Mouse (Mus musculus) activated CD4-positive, CD25-positive, alpha-beta regulatory T cell, adult 9 weeks (primary cell): ENCODE data around the gene Dot1l. TPM values are rescaled to one million over a fixed set of nuclear protein-coding genes. Genes with fewer than 3 reads are reported as not detected.

ENCODE experiments used
- polyA plus RNA-seq: library from polyadenylated mRNA; unstranded; fragments of 100-300 nt; shearing (Covaris generic); gene quantifications from one replicate; pipeline ENCODE4 v1.2.1, GENCODE M21; 2017

Gene Dot1l
- polyA plus RNA-seq = 8.4 TPM

GRCm38 (mm10) chr10:80754594-80755290 is at the start of gene Dot1l:
Dot1l (plus strand) TSS chr10:80755206.

DNA sequence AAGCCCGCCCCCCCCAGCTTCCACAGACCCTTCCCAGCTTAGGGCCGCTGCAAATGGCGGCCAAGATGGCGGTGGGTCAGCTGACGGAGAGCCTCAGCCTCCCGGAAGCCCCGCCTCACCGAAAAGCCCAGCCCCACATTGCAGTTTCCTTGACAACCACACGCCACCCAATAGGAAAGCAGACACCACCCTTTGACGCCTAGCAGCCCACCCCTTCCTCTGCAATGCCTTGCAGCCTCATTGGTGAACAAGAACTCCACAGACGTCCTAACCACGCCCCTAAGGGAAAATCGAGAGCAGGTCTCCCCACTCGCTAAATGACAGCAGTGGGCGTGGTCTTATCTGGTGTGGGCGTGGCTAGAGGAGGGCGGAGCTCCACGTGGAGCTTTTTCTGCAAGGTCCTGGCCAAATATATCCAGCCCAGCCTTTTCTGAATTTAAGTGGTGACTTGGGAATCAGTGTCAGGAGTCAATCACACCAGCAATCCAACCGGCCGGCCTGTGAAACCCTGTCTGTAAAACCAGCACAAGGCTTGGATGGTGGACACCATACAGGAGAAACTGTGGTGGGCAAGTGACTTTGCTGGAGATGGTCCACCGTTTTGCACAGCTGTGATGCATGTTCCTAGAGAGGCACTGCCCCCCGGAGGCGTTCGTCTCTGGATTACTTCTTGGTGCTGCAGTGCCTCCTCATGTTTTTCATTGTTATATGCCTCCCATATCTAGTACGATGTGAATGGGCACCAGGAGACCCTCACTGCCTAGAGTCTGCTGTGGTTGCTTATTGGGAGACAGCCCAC is 12.6 kb upstream of the Dot1l start, which contains the start of gene Ap3d1:
TSS of gene Ap3d1 (minus strand) at position 85 of the 799 bp plus-strand sequence.

GRCm38 (mm10) chr10:80798150-80799006 is 43.4 kb downstream of the Dot1l start, which contains the start of the genes Sf3a2 and Plekhj1:
Sf3a2 (plus strand) TSS chr10:80798198.
Plekhj1 (minus strand) TSS chr10:80798626.

DNA sequence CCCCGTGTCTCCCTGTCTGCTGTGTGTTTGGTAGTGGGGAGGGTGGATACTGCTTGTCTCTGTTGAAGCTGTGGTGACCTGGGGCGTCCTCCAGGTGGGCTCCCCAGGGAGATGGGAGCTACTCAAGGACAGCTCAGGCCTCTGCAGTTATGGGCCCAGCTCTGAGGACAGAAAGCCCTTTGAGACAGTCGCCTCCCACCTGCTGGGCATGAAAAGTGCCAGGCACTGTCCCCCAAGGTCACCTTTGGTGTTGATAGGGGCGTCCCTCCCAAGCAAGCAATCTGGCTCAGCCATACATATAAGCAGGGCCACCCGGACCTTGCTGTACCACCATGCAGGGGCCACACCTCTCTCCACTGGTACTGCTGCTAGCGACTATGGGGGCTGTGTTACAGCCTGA is 49.9 kb downstream of the Dot1l start, which contains the start of gene Amh:
TSS of gene Amh (plus strand) at position 328 of the 400 bp plus-strand sequence.

DNA sequence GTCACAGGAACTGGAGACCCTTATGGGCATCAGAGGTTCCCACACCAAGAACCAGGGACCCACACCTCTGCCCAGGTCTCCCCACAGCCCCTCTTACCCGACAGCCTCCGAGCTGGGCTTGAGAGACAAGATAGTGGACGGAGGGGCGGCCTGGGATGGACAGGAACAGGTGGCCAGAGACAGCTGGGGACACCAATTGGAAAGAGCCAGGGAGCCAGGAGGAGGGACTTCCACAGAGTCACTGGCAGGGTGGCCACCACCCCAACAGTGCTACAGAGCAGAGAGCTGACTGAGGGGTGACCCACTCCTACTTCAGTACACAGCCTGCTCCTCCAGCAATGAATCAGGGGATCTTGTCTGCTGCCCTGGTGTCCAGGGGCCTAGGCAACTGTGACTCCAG is 58.4 kb downstream of the Dot1l start, which contains the start of gene Jsrp1:
TSS of gene Jsrp1 (minus strand) at position 133 of the 400 bp plus-strand sequence.

GRCm38 (mm10) chr10:80826151-80827062 is 71.4 kb downstream of the Dot1l start, which contains the start of gene Oaz1:
Oaz1 (plus strand) TSS chr10:80826656.

GRCm38 (mm10) chr10:80843931-80844547 is 89.0 kb downstream of the Dot1l start, which contains the start of gene Lingo3:
Lingo3 (minus strand) TSS chr10:80844039.

Other genes starting within 250 kb of the Dot1l start
- 0.07 TPM for gene Atp8b3, start 216.1 kb upstream of the Dot1l start, polyA plus RNA-seq
- gene Rexo1, start 193.6 kb upstream of the Dot1l start, polyA plus RNA-seq = 47.1 TPM
- gene Klf16, start 177.9 kb upstream of the Dot1l start, polyA plus RNA-seq = 1.1 TPM
- 28.7 TPM for gene Abhd17a, start 164.9 kb upstream of the Dot1l start, polyA plus RNA-seq
- 115 TPM for gene Scamp4, start 152.3 kb upstream of the Dot1l start, polyA plus RNA-seq
- 4.6 TPM for gene Adat3, start 152.3 kb upstream of the Dot1l start, polyA plus RNA-seq
- gene Gm49322, start 149.2 kb upstream of the Dot1l start, polyA plus RNA-seq = 12.7 TPM
- 8.2 TPM for gene Csnk1g2, start 132.4 kb upstream of the Dot1l start, polyA plus RNA-seq
- gene Btbd2, start 98.1 kb upstream of the Dot1l start, polyA plus RNA-seq = 2.7 TPM
- 19.0 TPM for gene Mknk2, start 77.1 kb upstream of the Dot1l start, polyA plus RNA-seq
- gene Mob3a, start 53.2 kb upstream of the Dot1l start, polyA plus RNA-seq = 412 TPM
- 148 TPM for gene Izumo4, start 53.0 kb upstream of the Dot1l start, polyA plus RNA-seq
- gene Ap3d1, start 12.9 kb upstream of the Dot1l start, polyA plus RNA-seq = 42.7 TPM
- 75.0 TPM for gene Sf3a2, start 43.0 kb downstream of the Dot1l start, polyA plus RNA-seq
- 206 TPM for gene Plekhj1, start 43.4 kb downstream of the Dot1l start, polyA plus RNA-seq
- gene Amh, start 50.0 kb downstream of the Dot1l start, polyA plus RNA-seq = not detected
- gene Jsrp1, start 58.3 kb downstream of the Dot1l start, polyA plus RNA-seq = not detected
- 2,065 TPM for gene Oaz1, start 71.5 kb downstream of the Dot1l start, polyA plus RNA-seq
- gene Lingo3, start 88.8 kb downstream of the Dot1l start, polyA plus RNA-seq = not detected
- gene Lsm7, start 100.0 kb downstream of the Dot1l start, polyA plus RNA-seq = 190 TPM
- 41.4 TPM for gene Sppl2b, start 100.1 kb downstream of the Dot1l start, polyA plus RNA-seq
- gene Tmprss9, start 116.6 kb downstream of the Dot1l start, polyA plus RNA-seq = not detected
- gene Timm13, start 145.8 kb downstream of the Dot1l start, polyA plus RNA-seq = 242 TPM
- gene Lmnb2, start 163.0 kb downstream of the Dot1l start, polyA plus RNA-seq = 16.4 TPM
- gene Gadd45b, start 174.9 kb downstream of the Dot1l start, polyA plus RNA-seq = 93.9 TPM